Mouse (Mus musculus): ENCODE measurements at regions not wholly inside any gene's neighbourhood (a gene's known extent, or its start where the extent isn't known, plus 50 kb on each side); places are given as distances from the start of the nearest gene placed in this dataset.

DNA sequence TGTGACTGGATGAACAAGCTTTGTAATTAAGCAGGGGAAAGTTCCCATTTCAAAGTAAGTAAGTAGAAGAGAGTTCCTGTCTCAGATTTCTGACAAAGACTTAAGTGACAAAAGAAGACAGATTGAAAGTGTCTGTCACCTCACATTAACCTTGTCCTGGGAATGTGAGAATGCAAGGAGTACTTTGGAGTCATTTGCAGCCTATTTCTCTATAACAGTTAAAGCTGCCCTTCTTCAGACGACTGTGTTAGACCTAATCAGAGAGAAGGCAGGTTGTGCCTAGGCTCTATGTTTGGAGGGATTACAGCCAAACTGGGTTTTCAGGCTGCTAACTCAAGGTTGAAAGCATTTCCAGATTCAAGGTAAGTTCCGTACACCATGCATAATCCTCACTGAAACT, 446.5 kb downstream of the Pdgfc start:
- DNase-seq (ENCODE audit: low spot score): no peak

DNA sequence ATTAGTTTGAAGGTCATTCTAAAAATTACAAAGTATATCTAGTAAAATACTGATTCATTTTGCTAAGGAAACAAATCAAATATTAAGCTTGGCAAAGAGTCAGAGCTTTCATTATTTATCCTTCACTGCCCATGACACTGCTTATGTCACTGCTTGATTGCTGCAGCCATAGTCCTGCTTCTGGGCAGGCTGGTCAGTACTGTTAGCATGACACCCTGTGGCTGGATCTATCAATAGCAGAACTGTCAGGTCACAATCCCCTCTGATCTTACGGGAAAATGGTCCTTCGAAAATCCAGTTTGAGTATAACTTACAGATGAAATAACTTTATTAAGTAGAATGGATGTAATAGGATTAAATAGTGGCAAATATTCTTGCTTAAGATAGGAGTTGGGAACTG, 447.1 kb downstream of the Pdgfc start:
- peak; percentile 62 for DNase-seq (ENCODE audit: low spot score)

DNA sequence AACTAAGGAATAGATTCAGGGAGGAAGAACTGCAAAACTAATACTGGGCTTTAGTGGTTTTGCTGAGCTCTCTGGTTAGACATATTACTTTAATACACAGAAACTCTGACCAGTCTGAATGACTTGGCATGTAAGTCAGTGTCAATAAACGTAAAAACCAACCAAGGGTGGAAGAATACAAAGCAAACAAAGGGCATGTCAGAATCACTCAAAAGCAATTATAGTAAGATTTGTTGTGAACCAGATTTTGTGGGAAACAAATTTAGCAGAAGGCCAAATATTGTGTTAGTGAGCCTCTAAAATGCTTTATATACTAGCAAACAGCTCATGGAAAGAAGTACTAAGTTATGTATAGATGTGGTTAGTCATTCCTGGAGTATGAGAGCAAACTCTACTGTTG, 427.1 kb upstream of the Ctso start:
- no peak for DNase-seq (ENCODE audit: low spot score)

DNA sequence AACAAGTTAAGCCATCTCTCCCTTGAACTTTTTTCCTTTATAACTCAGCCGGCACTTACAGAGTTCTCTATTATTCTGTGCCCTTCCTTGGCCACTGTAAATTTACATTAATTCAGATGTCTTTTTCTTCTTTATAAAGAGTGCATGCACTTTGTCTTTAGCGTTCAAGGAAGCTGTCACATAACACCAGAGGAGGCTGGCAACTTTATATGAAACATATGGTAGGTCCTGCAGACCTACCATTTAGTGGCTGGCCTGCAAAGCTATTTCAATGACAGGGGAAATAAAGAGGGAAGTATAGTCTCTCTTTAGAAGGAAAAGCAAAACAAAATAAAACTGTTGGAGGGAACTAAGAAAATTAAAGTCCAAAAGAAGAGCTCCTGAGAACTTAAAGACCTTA, 423.8 kb upstream of the Ctso start:
- no peak for DNase-seq (ENCODE audit: low spot score)

DNA sequence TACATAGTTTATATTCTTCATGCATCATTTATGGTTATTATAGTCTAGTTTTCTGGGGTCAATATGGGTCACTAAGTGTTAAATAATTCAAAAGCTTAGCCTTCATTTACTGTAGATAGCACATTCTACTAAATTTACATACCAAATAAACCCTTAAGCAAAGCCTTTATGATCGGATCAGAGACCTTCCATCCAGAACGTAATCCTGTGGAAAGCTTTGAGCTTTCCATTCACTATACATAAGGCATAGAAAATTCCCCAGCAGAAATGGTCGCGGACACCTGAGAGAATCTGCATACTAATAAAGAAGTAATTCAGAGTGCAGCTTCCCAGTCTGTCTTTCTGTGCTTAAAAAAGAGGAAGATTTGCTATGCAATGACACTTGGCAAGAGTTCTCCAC, 410.6 kb upstream of the Ctso start:
- DNase-seq (ENCODE audit: low spot score): no peak

DNA sequence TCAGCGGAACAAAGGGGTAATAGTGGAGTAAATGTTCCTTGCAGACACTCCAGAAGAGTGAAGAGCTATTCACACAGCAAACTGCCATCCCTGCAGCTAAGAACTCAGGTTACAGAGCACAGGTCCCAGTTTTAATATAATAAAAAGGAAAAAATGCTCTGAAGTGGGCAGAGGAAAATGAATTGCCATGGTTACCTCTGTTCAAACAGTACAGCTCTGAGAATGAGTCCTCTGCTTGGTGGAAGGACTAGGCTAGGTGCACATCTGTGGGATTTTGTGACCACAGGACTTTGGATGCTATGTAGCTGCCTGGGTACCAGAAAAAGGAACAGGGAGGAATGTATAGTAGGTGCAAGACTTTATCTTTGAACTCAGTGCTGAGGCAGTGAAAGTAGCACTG, 401.5 kb upstream of the Ctso start:
- no peak for DNase-seq (ENCODE audit: low spot score)

DNA sequence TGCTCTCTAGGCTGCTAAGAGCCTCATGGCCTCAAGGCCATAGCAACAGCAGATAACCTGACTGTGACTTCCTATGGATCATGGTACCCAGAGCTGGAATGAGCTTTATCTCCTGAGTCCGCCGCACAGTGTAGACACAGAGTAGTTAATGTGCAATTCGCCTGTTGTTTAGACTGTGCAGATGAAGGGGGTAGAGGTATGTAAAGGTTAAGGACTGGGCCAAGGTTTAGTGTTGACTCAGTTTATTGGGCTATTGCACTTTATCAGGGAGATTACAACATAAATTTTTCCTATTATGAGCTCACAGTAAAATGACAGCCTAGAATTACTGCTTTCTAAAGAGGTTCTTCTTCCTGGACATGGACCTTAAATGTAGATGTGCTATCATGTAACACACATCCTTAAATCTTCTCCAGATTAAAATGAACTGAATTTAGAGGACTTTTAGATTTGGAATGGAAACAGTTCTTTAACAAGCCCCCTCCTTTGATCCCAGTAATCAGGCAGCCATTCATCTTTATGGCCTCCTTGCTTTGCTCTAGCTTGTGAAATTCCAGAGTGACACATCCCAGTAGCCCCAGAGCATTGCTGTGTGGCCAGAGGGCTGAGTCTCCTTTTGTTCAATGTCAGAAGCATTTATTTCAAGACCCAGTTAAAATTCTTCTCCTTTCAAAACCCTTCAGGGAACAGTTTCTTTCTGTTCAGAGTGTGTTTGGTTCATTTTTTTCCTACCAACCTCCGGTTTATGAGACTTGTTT, 396.8 kb upstream of the Ctso start:
- DNase-seq (ENCODE audit: low spot score): no peak

DNA sequence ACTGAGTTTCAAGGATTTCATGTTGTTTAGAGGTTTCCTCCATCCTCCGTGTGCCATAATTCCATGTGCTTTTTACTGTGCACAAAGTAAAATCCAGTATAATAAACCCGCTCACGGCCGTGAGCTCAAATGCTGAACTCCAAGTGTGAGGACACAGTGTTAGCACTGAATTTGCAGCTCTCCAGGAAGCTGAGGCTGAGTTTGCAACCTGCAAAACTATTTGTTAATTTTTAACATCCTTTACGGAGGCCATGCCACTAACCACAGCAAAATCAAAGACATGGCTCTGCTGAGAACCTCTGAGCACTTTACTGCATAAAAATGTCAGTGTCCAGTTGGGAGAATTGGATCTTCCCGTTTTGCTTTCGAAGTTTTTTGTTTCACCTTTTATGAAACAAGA, 377.6 kb upstream of the Ctso start:
- DNase-seq (ENCODE audit: low spot score): no peak

DNA sequence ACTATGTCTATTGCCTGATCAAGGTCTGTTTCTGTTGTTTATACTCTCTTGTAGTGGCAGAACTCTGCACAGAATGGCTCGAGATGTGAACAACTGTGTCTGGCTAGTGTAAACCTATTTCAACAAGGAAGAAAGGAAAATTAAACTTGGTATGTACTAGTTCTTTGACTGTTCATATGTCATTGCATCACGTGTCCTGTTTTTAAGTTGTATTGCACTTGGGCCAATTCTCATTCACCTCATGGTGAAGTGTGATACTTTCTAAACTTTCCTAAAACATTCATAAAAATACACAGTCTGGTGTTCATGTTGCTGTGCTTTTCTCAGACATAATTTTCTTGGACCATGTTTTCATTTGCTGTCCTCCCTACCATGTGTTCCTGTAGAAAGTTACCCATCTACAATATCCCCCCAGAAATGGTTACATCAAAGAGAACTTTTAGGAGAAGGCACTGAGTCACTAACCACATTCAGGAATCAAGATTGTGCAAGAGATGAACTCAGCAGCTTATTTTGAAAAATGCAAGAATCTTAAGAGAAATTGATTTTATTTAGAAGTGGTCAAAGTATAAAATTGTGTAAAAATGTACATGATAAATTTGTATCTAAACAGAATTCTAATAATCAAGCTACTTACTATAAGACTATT, 369.7 kb upstream of the Ctso start:
- no peak for DNase-seq (ENCODE audit: low spot score)

DNA sequence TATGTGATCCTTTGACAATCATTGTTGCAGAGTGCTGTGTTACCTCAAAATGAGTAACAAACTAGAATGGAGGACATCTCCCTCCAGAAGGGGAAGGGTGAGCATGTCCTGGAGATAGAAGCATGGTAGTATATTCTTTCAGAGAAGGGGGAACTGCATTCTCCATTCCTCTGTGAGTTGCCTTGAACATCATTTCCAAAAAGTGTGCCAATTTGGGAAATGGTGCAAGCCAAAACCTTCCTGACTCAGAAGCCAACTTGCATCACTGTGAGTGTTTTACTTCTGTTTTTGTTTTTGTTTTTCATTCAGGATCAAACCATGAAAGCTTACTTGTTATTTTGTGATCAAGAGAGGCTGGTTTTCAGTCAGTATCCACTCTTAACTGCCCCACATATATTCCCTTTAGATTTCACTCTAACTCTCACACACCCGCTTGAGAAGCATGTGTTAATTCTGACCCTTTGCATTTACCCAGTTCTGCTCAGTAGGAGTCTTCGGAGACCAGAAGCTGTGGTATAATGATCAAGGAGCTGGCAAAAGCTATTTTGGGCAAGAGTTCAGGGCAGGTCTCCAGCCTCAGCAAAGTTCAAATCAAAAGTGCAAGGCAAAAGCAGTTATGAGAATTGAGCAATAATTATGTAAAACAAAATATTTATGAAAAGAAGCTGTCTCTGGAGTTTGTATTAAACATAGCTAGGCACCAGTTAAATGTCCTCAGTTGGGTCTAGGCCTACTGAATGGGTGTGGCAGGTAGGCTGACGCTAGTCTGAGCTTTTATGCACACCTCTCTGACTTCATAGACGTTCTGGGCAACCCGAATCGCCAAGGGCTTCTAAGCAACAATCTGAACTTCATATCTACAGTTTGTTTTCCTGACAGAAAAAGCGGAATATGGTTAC, 368.3 kb upstream of the Ctso start:
- peak; percentile 89 for DNase-seq (ENCODE audit: low spot score)

DNA sequence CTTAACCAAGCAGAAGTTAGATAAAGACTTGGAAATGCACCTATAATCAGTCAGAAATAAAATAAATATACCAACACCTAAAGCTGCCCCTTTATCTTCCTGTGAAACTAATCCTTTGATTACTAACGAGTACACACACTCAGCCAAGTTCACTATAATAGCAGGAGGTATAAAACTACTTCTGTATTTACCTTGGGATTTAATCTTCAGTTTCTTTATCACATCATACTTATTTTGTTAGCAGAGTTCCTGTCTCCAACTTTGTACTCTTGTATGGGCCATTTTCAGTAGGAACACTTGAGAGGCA, 367.7 kb upstream of the Ctso start:
- DNase-seq (ENCODE audit: low spot score): no peak

DNA sequence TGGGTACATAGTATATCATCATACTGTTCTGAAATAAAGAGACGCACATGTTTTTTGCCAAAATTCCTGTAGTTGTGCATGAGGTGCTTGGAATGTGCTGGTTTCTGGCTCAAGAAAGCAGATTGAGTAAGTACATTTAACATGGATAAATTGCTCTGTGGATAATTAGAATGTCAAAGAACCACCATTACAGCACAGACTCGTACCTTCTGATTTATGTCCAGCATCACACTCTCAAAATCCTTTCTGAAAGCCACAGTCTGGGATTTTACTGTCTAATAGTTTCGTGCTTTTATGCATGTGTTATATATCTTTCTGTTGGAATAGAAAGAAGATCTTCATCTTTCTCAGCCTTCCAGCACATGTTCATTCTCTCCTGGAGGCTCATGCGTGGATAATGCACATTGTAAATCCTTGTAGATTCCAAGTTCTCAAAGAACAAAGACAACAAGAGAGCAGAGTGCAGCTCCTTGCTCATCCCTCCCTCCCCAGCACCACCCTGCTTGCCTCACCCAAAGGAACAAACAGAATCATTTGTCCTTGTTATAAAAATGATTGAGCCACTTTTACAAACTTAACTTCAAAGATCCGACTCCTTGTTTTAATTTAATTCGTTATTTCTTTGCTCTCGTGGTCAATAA, 348.9 kb upstream of the Ctso start:
- DNase-seq (ENCODE audit: low spot score): no peak

DNA sequence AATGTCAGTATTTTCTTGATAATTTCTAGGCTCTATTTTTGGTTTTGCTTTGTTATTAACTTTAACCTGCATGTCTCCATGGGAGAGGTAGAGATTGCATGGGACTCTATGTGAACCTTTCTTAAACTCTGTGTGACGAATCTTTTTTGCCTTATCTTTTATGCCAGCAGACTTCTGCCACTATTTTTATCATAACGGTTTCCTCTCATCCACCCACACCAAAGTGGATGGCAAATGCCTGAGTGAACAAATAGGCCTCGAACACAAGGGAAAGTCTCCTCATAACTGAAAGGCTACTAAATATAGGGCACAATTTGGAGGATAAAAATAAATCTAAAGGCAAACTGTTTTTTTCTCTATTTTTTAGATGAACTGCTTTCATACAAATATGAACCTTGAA, 343.3 kb upstream of the Ctso start:
- DNase-seq (ENCODE audit: low spot score): no peak

DNA sequence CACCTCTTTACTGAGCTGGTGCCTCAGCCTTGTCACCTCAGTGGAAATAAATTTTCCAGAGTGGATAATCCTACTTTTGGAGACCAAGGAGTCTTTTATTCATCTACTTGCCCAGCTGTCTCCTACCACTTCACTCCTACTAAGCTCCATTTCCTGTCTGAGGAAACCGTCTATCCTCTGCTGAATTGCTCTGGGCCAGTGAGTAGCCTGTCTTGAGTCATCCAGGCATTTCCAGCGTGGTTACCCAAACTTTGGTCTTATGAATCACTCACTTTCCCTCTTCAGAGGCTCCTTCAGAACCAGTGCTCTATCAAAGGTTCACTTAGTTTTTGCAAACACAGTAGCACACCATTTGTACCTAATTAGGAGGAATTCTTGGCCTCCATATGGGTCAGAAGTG, 303.2 kb upstream of the Ctso start:
- no peak for DNase-seq (ENCODE audit: low spot score)

DNA sequence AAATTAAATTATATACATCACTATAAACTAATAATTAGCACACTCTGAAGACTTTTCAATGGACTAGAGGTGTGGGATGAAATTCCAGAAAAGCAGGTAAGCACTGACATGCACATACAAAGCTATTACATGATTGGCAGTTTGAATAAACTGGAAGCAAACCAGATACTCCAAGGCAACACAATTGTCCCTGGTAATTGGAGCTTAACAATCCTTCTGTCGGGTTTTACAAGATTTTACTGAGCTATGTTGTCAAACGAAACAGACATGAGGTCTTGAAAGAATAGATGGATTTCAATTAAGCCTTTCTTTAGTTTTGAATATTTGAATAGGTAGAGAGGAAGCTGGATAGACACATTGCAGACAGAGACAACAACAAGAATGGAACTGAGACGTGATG, 273.9 kb upstream of the Ctso start:
- DNase-seq (ENCODE audit: low spot score): no peak

DNA sequence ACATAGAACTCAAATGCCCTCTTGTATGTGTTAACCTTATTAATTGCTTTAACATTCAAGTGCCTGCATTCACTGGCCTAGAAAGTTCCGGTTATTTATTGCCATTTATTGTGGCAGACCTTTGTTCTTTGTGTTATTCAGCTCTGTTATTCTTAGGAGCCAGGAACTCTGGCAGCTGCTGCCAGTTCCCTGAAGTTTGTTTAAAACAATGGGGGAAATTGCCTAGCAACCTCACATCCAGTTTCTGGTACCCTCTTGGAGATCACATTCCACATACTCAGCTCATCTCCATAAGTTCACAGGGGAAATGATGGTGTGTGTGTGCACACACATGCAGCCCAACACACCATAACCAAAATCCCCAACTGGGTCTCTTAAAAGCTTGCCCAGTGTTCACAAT, 270.8 kb upstream of the Ctso start:
- no peak for DNase-seq (ENCODE audit: low spot score)

DNA sequence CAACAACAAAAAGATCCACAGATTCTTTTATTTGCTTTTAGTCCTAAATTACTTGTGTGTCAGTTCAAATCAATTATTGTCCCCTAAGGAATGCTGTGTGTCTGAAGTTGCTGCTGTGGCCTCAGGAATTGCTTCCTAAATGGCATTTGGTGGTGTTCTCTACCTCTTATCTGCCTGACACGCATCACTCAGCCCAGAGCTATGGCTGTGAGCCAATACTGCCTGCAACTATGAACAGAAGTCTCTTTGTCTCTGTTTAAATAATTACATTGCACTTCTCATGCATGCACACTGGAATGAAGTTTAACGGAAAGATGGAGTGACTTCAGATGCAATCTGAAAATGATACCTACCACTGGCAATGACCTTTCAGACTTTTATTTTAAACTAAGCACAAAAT, 266.1 kb upstream of the Ctso start:
- no peak for DNase-seq (ENCODE audit: low spot score)

DNA sequence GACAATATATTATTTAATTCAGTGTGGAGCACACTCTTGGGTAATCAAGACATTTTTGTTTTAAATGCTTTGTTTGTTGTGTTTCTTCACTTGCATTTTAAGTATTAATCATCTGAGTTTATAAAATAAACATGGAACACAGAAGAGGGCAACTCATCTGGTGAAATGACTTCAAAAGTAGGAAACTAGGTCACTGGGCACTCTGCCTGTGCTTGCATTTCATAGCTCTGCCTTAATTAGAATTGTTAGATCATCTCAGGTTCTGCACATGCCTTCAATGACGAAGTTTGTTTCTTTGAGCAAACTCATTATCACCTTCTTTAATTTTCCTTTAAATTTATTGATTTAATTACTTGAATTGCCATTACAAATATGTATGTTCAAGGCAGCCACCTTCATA, 255.8 kb upstream of the Ctso start:
- DNase-seq (ENCODE audit: low spot score): peak; percentile 28

DNA sequence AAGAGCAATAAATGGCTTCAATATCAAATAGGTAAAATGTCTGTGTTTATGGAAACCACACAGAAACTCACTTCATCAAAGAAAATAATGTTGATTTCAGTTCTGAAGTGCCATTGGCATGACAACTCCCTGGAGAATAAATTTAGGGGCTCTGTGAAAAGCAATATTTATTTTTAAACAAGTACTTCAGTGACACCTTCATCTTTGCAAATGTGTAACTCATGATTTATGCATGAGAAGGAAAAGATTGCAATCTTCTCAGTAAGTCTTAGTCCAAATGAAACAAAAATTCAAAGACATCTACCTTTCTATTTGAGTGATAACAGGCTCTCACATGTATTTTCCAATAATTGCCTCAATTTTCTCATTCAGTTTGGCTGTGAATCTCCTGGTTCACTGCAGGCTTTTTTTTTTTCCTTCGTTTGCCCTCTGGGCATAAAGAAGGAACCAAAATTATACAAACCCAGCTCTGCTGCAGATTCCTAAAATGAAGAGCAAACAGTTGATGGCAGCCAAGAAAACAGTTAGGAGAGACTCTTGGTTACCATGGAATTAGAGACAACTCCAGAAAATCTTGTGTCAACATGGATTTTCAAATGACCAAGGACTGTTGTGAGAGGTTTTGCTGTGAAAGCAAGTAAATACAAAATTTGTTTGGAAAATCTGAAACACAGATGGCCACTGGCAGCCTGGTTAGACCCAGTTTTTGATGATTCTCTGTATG, 230.3 kb upstream of the Ctso start:
- peak; percentile 15 for DNase-seq (ENCODE audit: low spot score)

DNA sequence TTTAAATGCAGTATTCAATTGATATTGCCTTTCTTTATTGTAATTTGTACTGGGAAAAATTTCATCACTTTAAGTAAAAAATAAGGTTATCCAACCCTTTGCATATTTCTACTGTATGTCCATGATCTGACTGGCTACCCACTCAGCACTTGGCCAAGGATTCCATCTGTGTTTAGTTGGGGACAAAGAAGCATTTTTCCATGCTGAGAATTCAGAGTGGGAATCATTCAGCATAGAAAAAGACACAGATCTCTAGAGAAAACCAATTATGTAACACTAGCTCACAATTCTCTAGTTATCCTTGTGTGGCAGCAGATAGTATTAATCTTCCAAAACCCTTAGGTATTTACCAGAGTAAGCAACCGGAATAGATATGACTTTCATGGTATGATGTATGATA, 213.5 kb upstream of the Ctso start:
- DNase-seq (ENCODE audit: low spot score): no peak

DNA sequence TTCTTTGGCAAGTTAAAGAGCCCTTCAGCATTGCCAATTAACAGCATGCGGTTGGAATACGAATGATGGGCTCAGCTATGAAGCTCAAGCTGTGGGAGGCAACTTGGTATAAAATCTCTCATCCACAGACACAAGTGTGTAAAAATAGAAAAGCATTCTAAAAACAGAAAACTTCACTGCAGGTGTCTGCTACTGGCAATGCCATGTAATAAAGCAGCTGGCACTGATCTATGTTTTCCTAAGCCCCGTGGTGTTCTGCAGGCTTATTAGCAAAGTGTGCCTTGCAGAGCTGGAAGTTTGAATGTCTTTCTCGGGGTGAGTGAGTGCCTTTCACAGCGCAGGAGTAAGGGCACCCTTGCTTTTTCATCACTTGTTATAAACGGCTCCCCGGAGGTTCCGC, 196.9 kb upstream of the Ctso start:
- DNase-seq (ENCODE audit: low spot score): no peak

DNA sequence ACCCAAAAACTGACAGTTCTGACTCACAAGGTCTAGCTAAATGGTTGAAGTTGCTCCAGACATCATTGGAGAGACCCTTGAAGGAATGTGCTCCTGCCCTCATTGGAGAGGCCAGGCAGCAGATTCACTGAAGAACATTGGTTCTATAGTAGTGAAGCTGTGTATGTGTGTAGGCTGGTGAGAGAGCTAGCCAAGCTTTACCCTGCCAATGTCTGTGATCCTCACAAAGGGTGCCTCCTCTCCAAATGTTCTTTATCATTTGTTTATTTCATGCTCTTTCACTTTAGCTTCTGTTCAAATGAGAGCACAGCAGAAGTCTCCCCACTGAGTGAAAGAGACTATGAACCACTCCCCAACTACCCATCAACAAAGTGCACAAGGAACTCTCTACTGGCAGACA, 195.6 kb upstream of the Ctso start:
- DNase-seq (ENCODE audit: low spot score): no peak

Measured in adipocyte (in vitro differentiated cells).